Mouse (Mus musculus) neutrophil, adult 83 days (primary cell): ENCODE measurements around the gene C130060K24Rik. TPM values are rescaled to one million over a fixed set of nuclear protein-coding genes. Genes with fewer than 3 reads are reported as not detected.

Experiments
- total RNA-seq, 2 experiments: library from RNA; stranded (reverse); gene quantifications; one replicate each; pipeline ENCODE4 v1.2.4; 2023

Gene C130060K24Rik
- not detected for total RNA-seq

GRCm38 (mm10) chr6:65380918-65381772, at the start of gene C130060K24Rik:
TSS of gene C130060K24Rik (plus strand) at chr6:65381105.

Other genes starting within 250 kb of the C130060K24Rik start
- gene Hpgds, start 236.2 kb upstream of the C130060K24Rik start, total RNA-seq, result 1 to 10 TPM; 2.5 to 2.7 TPM
- 1 to 10 TPM; 2.4 to 2.7 TPM for gene Tnip3, start 144.2 kb downstream of the C130060K24Rik start, total RNA-seq